Mouse (Mus musculus) neural tube, embryonic 14.5 days (tissue): ENCODE measurements around the gene Sigirr. TPM values are rescaled to one million over a fixed set of nuclear protein-coding genes. Genes with fewer than 3 reads are reported as not detected.

ENCODE experiments used
- ATAC-seq: fragments of 200-750 bp; cut with Nextera tagmentation; 2 replicates; pipeline ENCODE4 v1.8.0; 2017; ENCODE audit warnings: low read depth, mild to moderate bottlenecking, moderate TSS enrichment, moderate library complexity
- H3K27ac ChIP-seq: fragments of 300-500 bp; sonication (generic); 2 replicates; pipeline ENCODE4 v1.5.1; 2014; ENCODE audit warnings: low read depth, mild to moderate bottlenecking, control low read depth, low read length, moderate library complexity, mixed read lengths
- H3K27me3 ChIP-seq: fragments of 300-500 bp; sonication (generic); 2 replicates; pipeline ENCODE4 v1.6.1; 2014; ENCODE audit warnings: low read length; ENCODE audit not compliant: control insufficient read depth, insufficient read depth
- H3K36me3 ChIP-seq: fragments of 300-500 bp; sonication (generic); 2 replicates; pipeline ENCODE4 v1.6.1; 2014; ENCODE audit warnings: low read length, mixed read lengths; ENCODE audit not compliant: control insufficient read depth, insufficient read depth
- H3K4me1 ChIP-seq: fragments of 300-500 bp; sonication (generic); 2 replicates; pipeline ENCODE4 v1.6.1; 2014; ENCODE audit warnings: low read length; ENCODE audit not compliant: control insufficient read depth, insufficient read depth
- H3K4me2 ChIP-seq: fragments of 300-500 bp; sonication (generic); 2 replicates; pipeline ENCODE4 v1.6.1; 2014; ENCODE audit warnings: mild to moderate bottlenecking, low read depth, low read length, control low read depth
- H3K4me3 ChIP-seq: fragments of 300-500 bp; sonication (generic); 2 replicates; pipeline ENCODE4 v1.5.1; 2014; ENCODE audit warnings: low read depth, low read length, control low read depth, mixed read lengths
- H3K9ac ChIP-seq: fragments of 300-500 bp; sonication (generic); replicated peaks from 2 replicates; pipeline ENCODE4 v1.6.1; 2014; ENCODE audit warnings: low read depth, mild to moderate bottlenecking, control low read depth, low read length, mixed read lengths
- H3K9me3 ChIP-seq: fragments of 300-500 bp; sonication (generic); 2 replicates; pipeline ENCODE4 v1.6.1; 2016; ENCODE audit warnings: low read length; ENCODE audit not compliant: control insufficient read depth
- WGBS: fragments of 180-500 bp; shearing (Covaris S2); extraction: QIAGEN DNeasy Blood & Tissue Kit; methylation state at CpG from one replicate; pipeline ENCODE4 v1.1.7; 2014; 5-methylcytosine and 5-hydroxymethylcytosine counted together
- polyA plus RNA-seq: library from polyadenylated mRNA; unstranded; fragments of >200 nt; fragmentation: Nextera tagmentation; extraction: Ambion mirVana; gene quantifications from 2 replicates; pipeline ENCODE4 v1.2.1, GENCODE M21; 2014

Sigirr gene
- polyA plus RNA-seq, 1 experiment from 2014 or later = 1.2 TPM

GRCm38 (mm10) chr7:141059929-141060328 lies 40.4 kb downstream of the Sigirr start:
- H3K4me1 ChIP-seq = peaks cover 19% of the 10 kb centered on the region
- H3K27ac ChIP-seq = peak overlapping the region; percentile 93
- H3K36me3 ChIP-seq = peaks cover 10% of the 10 kb centered on the region
- no peaks in the 10 kb centered on the region for H3K27me3 ChIP-seq
- 76% methylated on average over 2 of the region's 2 CpGs for WGBS
- H3K4me3 ChIP-seq = peak overlapping the region; percentile 86
- H3K4me2 ChIP-seq = peak overlapping the region; percentile 85
- no peak for ATAC-seq
- peak overlapping the region; percentile 99 for H3K9ac ChIP-seq
- no peaks in the 10 kb centered on the region for H3K9me3 ChIP-seq

DNA sequence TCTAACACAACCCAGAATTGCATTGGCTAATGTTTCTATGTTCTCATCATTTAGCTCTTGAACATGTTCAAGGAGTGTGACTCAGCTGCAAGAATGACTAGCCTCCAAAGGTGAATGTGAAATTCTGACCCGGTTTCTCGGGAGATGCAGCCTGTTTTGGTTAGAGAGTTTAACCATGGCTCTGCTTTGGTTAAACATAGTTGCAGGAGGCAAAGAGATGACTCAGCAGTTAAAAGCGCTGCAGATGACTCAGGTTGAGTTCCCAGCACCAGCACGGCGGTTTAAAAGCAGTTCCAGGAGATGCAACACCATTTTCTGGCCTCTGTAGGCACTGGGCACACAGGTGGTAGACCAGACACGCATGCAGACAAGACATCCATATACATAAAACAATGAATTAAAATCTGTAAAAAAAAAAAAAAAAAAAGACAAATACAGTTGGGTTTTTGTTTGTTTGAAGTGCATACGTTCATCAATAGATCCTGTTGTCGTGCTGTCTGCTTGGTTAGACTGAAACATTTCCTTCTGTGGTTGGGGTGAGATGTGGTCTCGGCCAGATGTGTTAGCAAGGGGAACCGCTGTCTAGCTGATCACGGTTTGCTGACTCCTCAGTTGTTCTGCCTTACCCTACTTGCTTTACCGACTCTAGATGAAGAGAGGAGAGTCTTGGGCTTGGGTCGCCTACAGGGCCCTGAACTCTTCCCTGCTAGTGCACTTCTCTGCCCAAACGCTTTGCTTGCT lies 41.6 kb downstream of the Sigirr start:
- Histone ChIP-seq H3K4me1 (peaks cover 19% of the 10 kb centered on the region), H3K4me2 (no peak overlapping the region), H3K27me3 (no peaks in the 10 kb centered on the region), H3K9ac (no peak overlapping the region), H3K4me3 (no peak overlapping the region), H3K9me3 (no peaks in the 10 kb centered on the region), H3K36me3 (no peaks in the 10 kb centered on the region), H3K27ac (no peak overlapping the region)
- ATAC-seq = no peak
- WGBS = 95% methylated on average over 14 of the region's 14 CpGs

DNA sequence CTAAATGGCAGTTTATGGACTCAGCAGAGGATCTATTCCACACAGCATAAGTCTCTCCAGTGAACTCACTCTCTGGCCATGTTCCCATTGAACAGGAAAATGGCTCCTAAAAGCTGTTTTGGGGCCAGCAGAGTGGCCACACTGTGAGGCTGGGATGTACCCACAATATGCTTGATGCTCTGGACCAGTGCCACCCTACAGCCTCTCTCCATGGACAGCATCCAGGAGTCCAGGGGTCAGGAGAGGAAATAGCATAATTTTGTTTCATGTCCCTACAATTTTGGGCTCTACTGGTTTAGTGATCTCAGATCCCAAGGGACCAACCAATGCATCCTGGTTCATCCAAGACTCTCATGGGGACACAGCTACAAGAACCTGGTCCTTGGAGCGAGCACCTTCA lies 42.8 kb downstream of the Sigirr start:
- 97% methylated on average over 1 of the region's 1 CpGs for WGBS
- Histone ChIP-seq H3K4me3 (no peak overlapping the region), H3K4me1 (peaks cover 16% of the 10 kb centered on the region), H3K27ac (no peak overlapping the region), H3K9me3 (no peaks in the 10 kb centered on the region), H3K4me2 (no peak overlapping the region), H3K9ac (no peak overlapping the region), H3K36me3 (no peaks in the 10 kb centered on the region), H3K27me3 (no peaks in the 10 kb centered on the region)
- no peak for ATAC-seq

- 89% methylated on average over 6 of the region's 6 CpGs for WGBS
- ATAC-seq = no peak
- Histone ChIP-seq H3K36me3 (no peaks in the 10 kb centered on the region), H3K9me3 (no peaks in the 10 kb centered on the region), H3K4me1 (peaks cover 10% of the 10 kb centered on the region), H3K4me2 (no peak overlapping the region), H3K27ac (no peak overlapping the region), H3K27me3 (no peaks in the 10 kb centered on the region), H3K9ac (no peak overlapping the region), H3K4me3 (no peak overlapping the region)
Observed at GRCm38 (mm10) chr7:141056976-141057375, 43.4 kb downstream of the Sigirr start.

DNA sequence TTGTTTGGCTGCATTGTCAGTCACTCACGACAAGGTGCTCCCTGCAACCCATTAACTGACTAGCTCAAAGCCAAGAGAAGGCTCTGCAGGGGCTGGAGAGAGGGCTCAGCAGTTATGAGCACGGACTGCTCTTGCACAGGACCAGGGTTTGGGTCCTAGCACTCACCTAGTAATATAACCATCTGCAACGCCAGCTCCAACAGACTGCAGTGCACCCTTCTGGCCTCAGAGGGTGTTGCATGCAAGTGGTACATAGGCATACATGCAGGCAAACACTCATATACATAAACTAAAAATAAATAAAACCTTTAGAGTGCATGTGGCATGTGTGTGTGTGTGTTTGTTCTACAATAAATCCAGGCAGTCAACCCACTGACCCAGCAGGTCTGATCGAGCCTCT lies 44.6 kb downstream of the Sigirr start:
- no peak overlapping the region for H3K9ac ChIP-seq

GRCm38 (mm10) chr7:141052421-141052820 lies 48.0 kb downstream of the Sigirr start:
- no peak for ATAC-seq
- Histone ChIP-seq H3K4me1 (no peaks in the 10 kb centered on the region), H3K36me3 (no peaks in the 10 kb centered on the region), H3K9me3 (no peaks in the 10 kb centered on the region), H3K9ac (no peak overlapping the region), H3K4me3 (no peak overlapping the region), H3K27me3 (no peaks in the 10 kb centered on the region), H3K4me2 (no peak overlapping the region), H3K27ac (no peak overlapping the region)
- 87% methylated on average over 2 of the region's 2 CpGs for WGBS

More for the DNA sequence above, 44.6 kb downstream of the Sigirr start:
- Histone ChIP-seq H3K9me3 (no peaks in the 10 kb centered on the region), H3K27me3 (no peaks in the 10 kb centered on the region), H3K27ac (no peak overlapping the region), H3K4me3 (no peak overlapping the region), H3K4me2 (no peak overlapping the region), H3K4me1 (peaks cover 6% of the 10 kb centered on the region; the same call in 1 of the 2 replicates), H3K36me3 (no peaks in the 10 kb centered on the region)
- WGBS = 80% methylated on average over 4 of the region's 4 CpGs
- ATAC-seq = no peak

- Histone ChIP-seq H3K9me3 (no peaks in the 10 kb centered on the region), H3K27me3 (no peaks in the 10 kb centered on the region), H3K36me3 (no peaks in the 10 kb centered on the region), H3K4me3 (no peak overlapping the region), H3K27ac (no peak overlapping the region), H3K4me2 (no peak overlapping the region), H3K4me1 (0 out of 2 replicates have a peak, but pooled peaks cover 2% of the 10 kb centered on the region), H3K9ac (no peak overlapping the region)
- WGBS = 96% methylated on average over 4 of the region's 4 CpGs
- no peak for ATAC-seq
Observed at GRCm38 (mm10) chr7:141052016-141052415, 48.4 kb downstream of the Sigirr start.

- H3K27me3 ChIP-seq = no peaks in the 10 kb centered on the region
- no peak overlapping the region for H3K4me3 ChIP-seq
- H3K9ac ChIP-seq = no peak overlapping the region
- no peaks in the 10 kb centered on the region for H3K9me3 ChIP-seq
- ATAC-seq = no peak
- no peak overlapping the region for H3K4me2 ChIP-seq
- no peaks in the 10 kb centered on the region for H3K36me3 ChIP-seq
- 0 out of 2 replicates have a peak, but pooled peaks cover 4% of the 10 kb centered on the region for H3K4me1 ChIP-seq
- 70% methylated on average over 17 of the region's 17 CpGs for WGBS
- H3K27ac ChIP-seq = no peak overlapping the region
Observed at GRCm38 (mm10) chr7:141051060-141051685, 49.2 kb downstream of the Sigirr start.

- 90% methylated on average over 2 of the region's 2 CpGs for WGBS
- H3K9me3 ChIP-seq = no peaks in the 10 kb centered on the region
- no peak overlapping the region for H3K4me2 ChIP-seq
- no peaks in the 10 kb centered on the region for H3K27me3 ChIP-seq
- no peaks in the 10 kb centered on the region for H3K36me3 ChIP-seq
- H3K4me3 ChIP-seq = no peak overlapping the region
- H3K27ac ChIP-seq = no peak overlapping the region
- 0 out of 2 replicates have a peak, but pooled peaks cover 4% of the 10 kb centered on the region for H3K4me1 ChIP-seq
- no peak overlapping the region for H3K9ac ChIP-seq
- no peak for ATAC-seq
Observed at GRCm38 (mm10) chr7:141049326-141049725, 51.0 kb downstream of the Sigirr start.
